Mouse (Mus musculus): ENCODE measurements around the gene Phldb1.
"Not testable (repeated sequence)": the region's sequence is repeated elsewhere in the genome, so short reads cannot be mapped to it uniquely, and the experiment has no call there.

The Phldb1 gene

DNA sequence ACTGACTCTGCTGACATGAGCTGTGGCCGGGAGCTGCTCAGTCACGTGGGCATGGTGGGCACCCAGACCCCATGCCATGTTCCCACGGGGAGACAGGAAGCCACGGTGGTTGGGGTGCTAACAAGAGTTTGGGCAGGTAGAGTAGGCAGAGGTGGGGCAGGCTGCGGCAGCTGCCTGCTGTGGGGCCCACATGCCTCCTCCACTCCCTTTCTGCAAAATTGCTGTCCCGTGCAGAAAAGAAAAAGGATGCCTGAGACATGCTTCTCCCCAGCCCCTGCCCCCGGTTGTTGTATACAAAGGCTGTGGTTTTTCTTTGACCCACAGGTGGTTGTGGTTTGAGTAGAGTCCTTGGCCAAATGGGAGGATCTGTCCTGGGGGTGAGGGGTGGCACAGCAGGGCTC lies 86.1 kb downstream of the Phldb1 start:
- DNase-seq: peak; percentile 53 to 69

DNA sequence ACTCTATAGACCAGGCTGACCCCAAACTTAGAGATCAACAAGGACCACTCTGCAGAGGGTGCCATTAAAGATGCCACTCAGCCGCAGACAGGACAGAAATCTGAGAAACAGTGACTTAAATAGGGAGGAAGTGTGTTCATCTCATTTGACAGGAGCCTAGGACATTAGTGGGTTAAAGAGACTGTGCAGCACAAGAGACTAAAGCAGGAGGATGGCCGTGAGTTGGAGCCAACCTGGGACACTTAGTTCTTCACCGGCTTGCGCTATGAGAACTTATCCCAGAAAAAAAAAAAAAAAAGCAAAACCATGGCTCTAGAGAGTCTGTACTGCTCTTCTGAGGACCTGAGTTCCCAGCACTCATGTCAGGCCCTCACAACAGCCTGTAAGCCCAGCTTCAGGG lies 87.3 kb downstream of the Phldb1 start:
- no peak for DNase-seq

DNA sequence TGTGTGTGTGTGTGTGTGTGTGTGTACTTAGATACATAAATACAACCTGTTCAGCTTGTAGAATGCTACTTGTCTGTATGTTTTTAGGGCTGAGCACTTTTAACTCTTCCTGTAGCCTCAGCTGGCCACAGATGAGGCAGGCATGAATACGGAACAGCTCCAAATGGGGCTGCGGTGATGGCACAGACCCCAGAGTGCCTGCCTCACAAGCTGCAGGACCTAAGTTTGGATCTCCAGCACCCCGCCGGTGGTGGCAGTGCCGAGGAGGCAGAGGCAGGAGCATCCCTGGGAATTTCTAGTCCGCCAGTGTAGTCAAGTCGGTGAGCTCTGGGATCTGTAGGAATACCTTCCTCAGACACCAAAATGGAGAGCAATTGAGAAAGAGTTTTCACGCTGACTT lies 88.0 kb downstream of the Phldb1 start:
- DNase-seq: no peak

GRCm38 (mm10) chr9:44646366-44646765 lies 88.6 kb downstream of the Phldb1 start:
- DNase-seq: peak; percentile 32 to 44

DNA sequence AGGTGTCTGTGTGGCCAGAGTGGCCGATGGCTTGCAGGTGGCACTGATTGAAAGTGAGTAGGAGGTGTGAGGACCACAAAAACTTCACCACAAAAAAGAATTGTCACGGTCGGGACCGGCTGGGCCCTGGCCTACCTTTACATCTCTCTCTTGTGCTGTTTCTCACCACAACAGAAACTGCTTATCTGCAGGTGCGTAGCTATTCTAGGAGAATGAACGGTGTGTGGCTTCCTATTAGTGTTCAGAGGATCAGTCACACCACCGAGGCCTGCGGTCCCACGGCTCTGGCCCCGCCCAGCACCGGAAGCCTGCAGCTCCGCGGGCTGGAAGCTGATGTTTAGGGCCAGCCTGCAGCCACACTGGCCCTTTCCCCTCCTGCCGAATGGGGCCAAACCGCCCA lies 89.1 kb downstream of the Phldb1 start:
- DNase-seq: peak; percentile 75 to 85

- DNase-seq: no peak
Measured at GRCm38 (mm10) chr9:44645481-44645880, 89.5 kb downstream of the Phldb1 start.

DNA sequence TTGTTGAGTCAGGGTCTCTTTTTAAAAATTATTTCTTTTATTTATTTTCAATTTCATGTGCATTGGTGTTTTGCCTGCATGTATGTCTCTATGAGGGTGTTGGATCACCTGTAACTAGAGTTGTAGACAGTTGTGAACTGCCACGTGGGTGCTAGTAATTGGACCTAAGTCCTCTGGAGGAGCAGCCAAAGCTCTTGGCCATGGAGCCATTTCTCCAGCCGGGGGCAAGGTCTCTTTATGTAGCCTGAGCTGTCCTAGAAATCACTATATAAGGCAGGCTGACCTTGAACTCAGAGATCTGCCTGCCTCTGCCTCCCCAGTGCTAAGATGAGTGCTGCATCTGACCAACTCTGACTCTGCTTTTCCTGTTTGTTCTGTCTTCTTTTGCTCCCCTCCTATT lies 90.8 kb downstream of the Phldb1 start:
- no peak for DNase-seq

DNA sequence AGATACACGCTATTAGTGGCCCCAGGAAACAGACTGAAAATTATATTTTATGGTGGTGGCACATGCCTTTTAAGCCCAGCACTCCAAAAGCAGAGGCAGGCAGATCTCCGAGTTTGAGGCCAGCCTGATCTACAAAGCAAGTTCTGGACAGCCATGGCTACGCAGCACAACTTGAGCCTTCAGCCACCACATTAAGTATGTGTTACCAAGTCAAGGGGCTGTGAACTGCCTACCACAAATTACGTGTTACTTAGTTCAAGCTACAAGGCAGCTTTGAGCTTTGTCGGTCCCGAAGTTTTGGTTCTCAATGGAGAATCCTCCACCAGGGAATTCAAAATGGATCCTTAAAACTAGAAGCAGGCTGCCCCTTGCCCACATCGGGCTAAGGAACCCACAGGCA lies 91.9 kb downstream of the Phldb1 start:
- no peak for DNase-seq

GRCm38 (mm10) chr9:44641616-44642015 lies 93.4 kb downstream of the Phldb1 start:
- DNase-seq: no peak

DNA sequence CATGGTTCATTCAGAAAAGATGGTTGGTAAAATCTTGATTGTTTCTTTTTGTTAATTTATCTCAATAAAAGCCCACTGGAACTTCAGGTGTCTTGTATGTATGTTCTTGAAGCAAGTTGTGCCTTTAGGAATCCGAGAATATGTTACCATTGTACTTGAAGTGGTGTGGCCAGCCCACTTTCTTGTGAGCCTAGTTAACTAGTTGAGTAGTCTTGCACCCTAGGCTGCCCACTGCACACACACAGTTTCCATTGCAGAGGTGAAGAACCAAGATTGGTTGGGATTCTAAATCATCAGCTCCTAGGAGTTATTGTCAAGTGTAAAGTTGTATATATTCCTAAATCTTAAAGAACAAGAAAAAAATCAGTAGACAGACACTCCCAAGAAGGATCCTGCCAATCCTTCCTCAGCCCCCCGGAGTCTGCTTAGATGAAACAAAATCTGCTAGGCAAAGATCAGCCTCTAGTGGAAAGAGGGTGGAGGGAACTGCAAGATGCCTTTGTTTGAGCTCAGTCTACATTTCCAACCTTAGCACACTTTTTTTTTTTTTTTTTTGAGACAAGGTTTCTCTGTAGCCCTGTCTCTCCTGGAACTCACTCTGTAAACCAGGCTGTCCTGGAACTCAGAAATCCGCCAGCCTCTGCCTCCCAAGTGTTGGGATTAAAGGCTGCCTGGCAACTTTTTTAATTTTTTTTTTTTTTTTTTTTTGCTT lies 94.2 kb downstream of the Phldb1 start:
- no peak for DNase-seq

DNA sequence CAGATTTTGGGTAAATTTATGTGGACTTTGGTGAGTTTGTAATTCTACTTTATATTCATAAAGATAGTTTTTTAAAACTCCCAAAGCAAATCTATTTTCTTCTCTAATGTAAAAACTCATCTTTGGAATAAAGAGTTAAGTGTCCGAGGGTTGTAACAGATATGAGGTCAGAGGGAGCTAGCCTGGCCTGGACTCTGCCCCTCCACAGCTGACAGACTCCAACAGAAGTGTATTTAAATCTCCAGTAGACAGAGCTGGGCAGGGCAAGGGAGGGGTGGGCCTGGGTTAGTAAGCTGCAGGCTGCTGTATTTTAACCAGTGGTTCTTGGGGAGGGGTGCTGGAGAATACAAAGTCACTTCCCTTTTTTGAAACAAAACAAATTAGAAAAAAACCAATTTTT lies 95.0 kb downstream of the Phldb1 start:
- DNase-seq: not testable (repeated sequence)

GRCm38 (mm10) chr9:44638726-44639125 lies 96.3 kb downstream of the Phldb1 start:
- DNase-seq: not testable (repeated sequence)

DNA sequence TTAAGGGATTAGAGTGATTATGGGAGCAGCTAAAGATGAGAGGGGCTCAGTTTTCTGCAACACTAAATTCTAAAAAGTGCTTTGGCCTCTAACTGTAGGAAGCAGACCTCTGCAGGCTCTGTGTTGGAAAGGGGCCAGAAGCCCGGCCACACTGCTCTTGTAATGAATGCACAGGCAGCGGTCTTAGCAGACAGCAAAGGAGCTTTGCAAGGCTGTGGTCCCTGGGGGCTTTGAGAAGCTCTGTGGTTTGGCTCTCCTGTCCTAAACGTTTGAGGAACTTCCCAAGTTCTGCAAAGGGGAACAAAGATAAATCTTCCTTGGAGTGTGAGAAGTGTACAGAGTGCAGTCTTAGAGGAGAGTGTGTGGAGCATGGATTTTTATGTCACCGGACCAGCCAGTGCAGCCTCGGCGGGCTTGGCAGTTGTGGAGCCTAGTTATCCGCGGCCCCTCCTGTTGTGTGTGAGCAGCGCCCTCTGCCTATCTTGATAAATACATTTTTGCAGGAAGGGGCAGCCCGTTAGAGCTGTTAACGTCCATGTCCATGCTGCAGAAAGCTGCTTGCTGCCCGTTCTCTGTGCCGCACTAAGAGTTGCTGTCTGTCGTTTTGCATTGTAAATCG lies 97.3 kb downstream of the Phldb1 start:
- no peak for DNase-seq
